Mouse (Mus musculus) heart, adult 18-20 months (tissue): ENCODE results near the gene Prom2. TPM values are rescaled to one million over a fixed set of nuclear protein-coding genes. Genes with fewer than 3 reads are reported as not detected.

Experiments
- DNase-seq, 2 experiments: peaks; one replicate each; pipeline ENCODE4 v3.0.0; 2021 to 2022; ENCODE audit warnings: mixed read lengths in 1 of 2
- long read RNA-seq, 2 experiments: library from polyadenylated mRNA; stranded (forward); transcript quantifications; one replicate each; pipeline ENCODE4 v2.0.0; 2021
- total RNA-seq, 2 experiments: library from RNA; stranded (reverse); gene quantifications; 2 replicates each; pipeline ENCODE4 v1.2.3; 2021

Prom2 gene
- total RNA-seq, result under 1 TPM; 0.12 to 0.21 TPM
- long read RNA-seq, experiment 1, result 0 reads
- long read RNA-seq, experiment 2, partial matches to known transcripts, result 0 of 1 reads
- long read RNA-seq, experiment 2, other reads (novel, unspliced or antisense), result 1 of 1 reads

- DNase-seq, result no peak
These were observed at the start of gene Prom2 for GRCm38 (mm10) chr2:127541185-127541584. Gene Prom2 (minus strand): TSS chr2:127541467.

GRCm38 (mm10) chr2:127590840-127591239 is 49.6 kb upstream of the Prom2 start:
- no peak for DNase-seq

- DNase-seq, result no peak
These were observed 48.9 kb upstream of the Prom2 start for GRCm38 (mm10) chr2:127590204-127590603.

GRCm38 (mm10) chr2:127588897-127589296 is 47.6 kb upstream of the Prom2 start:
- DNase-seq, result no peak

- no peak for DNase-seq
These were observed 46.2 kb upstream of the Prom2 start for GRCm38 (mm10) chr2:127587514-127587844.

GRCm38 (mm10) chr2:127586694-127587513 is 45.6 kb upstream of the Prom2 start, which contains the start of the genes Zfp661 and Mrps5:
Gene Zfp661 (minus strand): TSS chr2:127587094.
Gene Mrps5 (plus strand): TSS chr2:127587222.
- DNase-seq, result peak; percentile 84 to 93

GRCm38 (mm10) chr2:127584436-127584858 is 43.2 kb upstream of the Prom2 start:
- DNase-seq, result peak; percentile 94 to 95

GRCm38 (mm10) chr2:127573322-127573721 is 32.1 kb upstream of the Prom2 start:
- no peak for DNase-seq

GRCm38 (mm10) chr2:127559070-127559966 is 18.1 kb upstream of the Prom2 start:
- DNase-seq, result peak; percentile 62 to 84

GRCm38 (mm10) chr2:127551078-127551477 is 9.8 kb upstream of the Prom2 start:
- DNase-seq, result peak in 1 of 2 experiments; percentile 8

- DNase-seq, result no peak
These were observed 9.2 kb upstream of the Prom2 start for GRCm38 (mm10) chr2:127550446-127550845.

GRCm38 (mm10) chr2:127549711-127550110 is 8.4 kb upstream of the Prom2 start:
- DNase-seq, result no peak

GRCm38 (mm10) chr2:127548342-127549074 is 7.2 kb upstream of the Prom2 start:
- no peak for DNase-seq

- DNase-seq, result no peak
These were observed 430 bp upstream of the Prom2 start for GRCm38 (mm10) chr2:127541697-127542096.

- DNase-seq, result no peak
These were observed 1.8 kb downstream of the Prom2 start for GRCm38 (mm10) chr2:127539494-127539893.

GRCm38 (mm10) chr2:127537548-127537947 is 3.7 kb downstream of the Prom2 start:
- no peak for DNase-seq

- DNase-seq, result no peak
These were observed 5.9 kb downstream of the Prom2 start for GRCm38 (mm10) chr2:127535363-127535762.

GRCm38 (mm10) chr2:127532379-127532778 is 8.9 kb downstream of the Prom2 start:
- no peak for DNase-seq

GRCm38 (mm10) chr2:127531592-127531991 is 9.7 kb downstream of the Prom2 start:
- DNase-seq, result no peak

- DNase-seq, result no peak
These were observed 10.8 kb downstream of the Prom2 start for GRCm38 (mm10) chr2:127530418-127530817.

GRCm38 (mm10) chr2:127525004-127525775 is 16.1 kb downstream of the Prom2 start:
- DNase-seq, result no peak
